Mouse (Mus musculus) hindbrain, embryonic 14.5 days (tissue): ENCODE results near the gene Ntng1. TPM values are rescaled to one million over a fixed set of nuclear protein-coding genes. Genes with fewer than 3 reads are reported as not detected.

ENCODE experiments used
- ATAC-seq: fragments of 200-750 bp; cut with Nextera tagmentation; 2 replicates; pipeline ENCODE4 v1.8.0; 2017; ENCODE audit warnings: moderate number of reproducible peaks, mild to moderate bottlenecking, moderate TSS enrichment, moderate library complexity; ENCODE audit not compliant: low FRiP score
- DNase-seq: peaks from one replicate; pipeline ENCODE4 v3.0.0-alpha.2; 2015; ENCODE audit warnings: low spot score
- H3K27ac ChIP-seq: fragments of 300-500 bp; sonication (generic); 2 replicates; pipeline ENCODE4 v1.5.1; 2014; ENCODE audit warnings: mild to moderate bottlenecking, moderate library complexity
- H3K27me3 ChIP-seq: fragments of 300-500 bp; sonication (generic); 2 replicates; pipeline ENCODE4 v1.6.1; 2014; ENCODE audit warnings: mild to moderate bottlenecking, low read length, mixed read lengths; ENCODE audit not compliant: control insufficient read depth, insufficient read depth
- H3K36me3 ChIP-seq: fragments of 300-500 bp; sonication (generic); replicated peaks from 2 replicates; pipeline ENCODE4 v1.6.1; 2014; ENCODE audit not compliant: control insufficient read depth, insufficient read depth
- H3K4me1 ChIP-seq: fragments of 300-500 bp; sonication (generic); replicated peaks from 2 replicates; pipeline ENCODE4 v1.6.1; 2014; ENCODE audit warnings: antibody characterized with exemption, low read length, mixed read lengths; ENCODE audit not compliant: control insufficient read depth, insufficient read depth
- H3K4me2 ChIP-seq: fragments of 300-500 bp; sonication (generic); replicated peaks from 2 replicates; pipeline ENCODE4 v1.6.1; 2014; ENCODE audit warnings: mild to moderate bottlenecking, moderate library complexity
- H3K4me3 ChIP-seq: fragments of 300-500 bp; sonication (generic); replicated peaks from 2 replicates; pipeline ENCODE4 v1.5.1; 2014; ENCODE audit warnings: mild to moderate bottlenecking, low read length
- H3K9ac ChIP-seq: fragments of 300-500 bp; sonication (generic); 2 replicates; pipeline ENCODE4 v1.6.1; 2014
- H3K9me3 ChIP-seq: fragments of 300-500 bp; sonication (generic); 2 replicates; pipeline ENCODE4 v1.6.1; 2016; ENCODE audit warnings: low read length; ENCODE audit not compliant: control insufficient read depth
- WGBS: fragments of 180-500 bp; shearing (Covaris S2); extraction: QIAGEN DNeasy Blood & Tissue Kit; methylation state at CpG from one replicate; pipeline ENCODE4 v1.1.7; 2014; 5-methylcytosine and 5-hydroxymethylcytosine counted together
- polyA plus RNA-seq: library from polyadenylated mRNA; unstranded; fragments of >200 nt; fragmentation: Nextera tagmentation; extraction: Ambion mirVana; gene quantifications from 2 replicates; pipeline ENCODE4 v1.2.1, GENCODE M21; 2014

Ntng1 gene
- polyA plus RNA-seq, 1 experiment from 2014 or later, result 21.3 TPM

- no peaks in the 10 kb centered on the region for H3K36me3 ChIP-seq
- no peak overlapping the region for H3K9ac ChIP-seq
- no peak overlapping the region for H3K4me3 ChIP-seq
- H3K27ac ChIP-seq, result no peak overlapping the region
- no peak for ATAC-seq
- no peaks in the 10 kb centered on the region for H3K9me3 ChIP-seq
- no peaks in the 10 kb centered on the region for H3K27me3 ChIP-seq
- no peak overlapping the region for H3K4me2 ChIP-seq
- DNase-seq, result no peak
- H3K4me1 ChIP-seq, result no peaks in the 10 kb centered on the region
- WGBS, result 26% methylated on average over 2 of the region's 2 CpGs
Observed at GRCm38 (mm10) chr3:109740466-109741102, 403.2 kb downstream of the Ntng1 start.

GRCm38 (mm10) chr3:109732327-109733182, 411.3 kb downstream of the Ntng1 start:
- H3K36me3 ChIP-seq, result no peaks in the 10 kb centered on the region
- no peak overlapping the region for H3K9ac ChIP-seq
- WGBS, result 41% methylated on average over 10 of the region's 10 CpGs
- peaks cover 8% of the 10 kb centered on the region for H3K4me1 ChIP-seq
- H3K9me3 ChIP-seq, result no peaks in the 10 kb centered on the region
- H3K27ac ChIP-seq, result no peak overlapping the region
- H3K27me3 ChIP-seq, result no peaks in the 10 kb centered on the region
- no peak overlapping the region for H3K4me2 ChIP-seq
- DNase-seq, result peak; percentile 77
- H3K4me3 ChIP-seq, result no peak overlapping the region
- peak; percentile 90 for ATAC-seq

GRCm38 (mm10) chr3:109731592-109732230, 412.1 kb downstream of the Ntng1 start:
- no peak overlapping the region for H3K27ac ChIP-seq
- ATAC-seq, result peak; percentile 82
- H3K9me3 ChIP-seq, result no peaks in the 10 kb centered on the region
- no peak overlapping the region for H3K4me3 ChIP-seq
- H3K27me3 ChIP-seq, result no peaks in the 10 kb centered on the region
- no peak overlapping the region for H3K9ac ChIP-seq
- H3K36me3 ChIP-seq, result no peaks in the 10 kb centered on the region
- H3K4me1 ChIP-seq, result peaks cover 8% of the 10 kb centered on the region
- peak; percentile 49 for DNase-seq
- 27% methylated on average over 5 of the region's 5 CpGs for WGBS
- H3K4me2 ChIP-seq, result no peak overlapping the region

Other genes starting within 250 kb of the Ntng1 start
- gene Prmt6, start 107.0 kb upstream of the Ntng1 start, polyA plus RNA-seq, result 26.0 and 26.4 TPM in 2 replicates